Mouse (Mus musculus): ENCODE data around the gene Gm8251. TPM values are rescaled to one million over a fixed set of nuclear protein-coding genes. Genes with fewer than 3 reads are reported as not detected.
"Not testable (repeated sequence)": the region's sequence is repeated elsewhere in the genome, so short reads cannot be mapped to it uniquely, and the experiment has no call there.

The Gm8251 gene
- polyA plus RNA-seq, 1 experiment, result 0.02 TPM

DNA sequence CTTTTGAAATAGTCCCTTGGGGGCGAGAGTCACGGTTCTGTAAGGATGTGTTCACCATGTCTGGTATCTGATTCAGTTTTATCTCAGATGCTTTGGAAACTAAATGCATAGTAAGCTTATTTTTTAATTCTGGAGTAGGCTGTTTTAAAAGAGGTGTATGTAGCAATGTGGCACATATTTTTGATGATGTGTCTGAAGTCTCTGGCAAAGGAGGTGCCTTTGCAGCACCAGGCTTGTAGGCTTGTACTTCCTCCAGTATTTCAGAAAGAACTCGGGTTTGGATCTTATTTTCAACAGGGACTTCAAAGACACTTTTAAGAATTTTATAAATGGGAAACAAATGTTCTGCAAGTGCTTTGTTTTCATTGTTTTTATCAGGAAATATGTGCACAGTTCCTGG, 3.9 kb downstream of the Gm8251 start:
- H3ac ChIP-seq (ENCODE audit: control insufficient read depth, insufficient read length, low read depth), result no peak overlapping the region
- H3K4me3 ChIP-seq (ENCODE audit: insufficient read depth, poor library complexity, severe bottlenecking), result no peak overlapping the region
- no peaks in the 10 kb centered on the region for H3K79me2 ChIP-seq (ENCODE audit: control insufficient read depth, insufficient read depth)
- H3K79me3 ChIP-seq (ENCODE audit: low read depth), result no peaks in the 10 kb centered on the region
- no peaks in the 10 kb centered on the region for H3K27me3 ChIP-seq (ENCODE audit: control insufficient read depth, insufficient read depth, insufficient read length)
- TF ChIP-seq CTCF (IDR thresholded peaks at IDR 0.05; ENCODE audit: control insufficient read depth, insufficient read depth, insufficient read length) (no peak), FOSL1 (IDR thresholded peaks at IDR 0.05; ENCODE audit: insufficient read depth, low read length, poor library complexity, severe bottlenecking) (no peak), CEBPB (IDR thresholded peaks at IDR 0.05; ENCODE audit: low read depth) (no peak), MYOD1 (IDR thresholded peaks at IDR 0.05; ENCODE audit: control insufficient read depth, insufficient read length, low read depth) (no peak), MAX (IDR thresholded peaks at IDR 0.05) (no peak), MYOG (IDR thresholded peaks at IDR 0.05; ENCODE audit: control insufficient read depth, extremely low read depth, insufficient read length) (no peak)
- H3K36me3 ChIP-seq (ENCODE audit: control insufficient read depth, insufficient read depth), result no peaks in the 10 kb centered on the region

DNA sequence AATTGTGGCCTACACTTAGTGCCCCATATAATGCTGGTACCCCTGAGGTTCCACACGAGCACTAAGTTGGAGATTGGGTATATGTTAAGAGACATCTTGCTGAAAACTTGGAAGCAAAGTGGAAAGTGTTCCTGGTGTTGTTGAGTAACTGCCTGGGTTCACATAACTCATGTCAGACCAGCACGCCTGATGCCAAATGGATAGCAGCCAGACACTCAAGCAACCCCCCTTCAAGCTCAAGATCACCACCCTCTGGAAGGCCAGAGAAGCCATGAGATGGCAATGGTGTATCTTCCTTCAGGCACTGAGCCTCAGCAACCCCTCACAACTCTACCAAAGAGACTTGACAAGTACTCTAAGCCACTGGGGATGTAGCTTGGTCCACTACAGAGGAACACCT, 15.2 kb downstream of the Gm8251 start:
- Histone ChIP-seq H3K79me3 (ENCODE audit: low read depth) (no peaks in the 10 kb centered on the region), H3K4me3 (ENCODE audit: insufficient read depth, poor library complexity, severe bottlenecking) (no peak overlapping the region), H3ac (ENCODE audit: control insufficient read depth, insufficient read length, low read depth) (no peak overlapping the region), H3K36me3 (ENCODE audit: control insufficient read depth, insufficient read depth) (no peaks in the 10 kb centered on the region), H3K27me3 (ENCODE audit: control insufficient read depth, insufficient read depth, insufficient read length) (peaks cover 6% of the 10 kb centered on the region), H3K79me2 (ENCODE audit: control insufficient read depth, insufficient read depth) (no peaks in the 10 kb centered on the region)
- no peak for TF ChIP-seq MYOG (IDR thresholded peaks at IDR 0.05; ENCODE audit: control insufficient read depth, extremely low read depth, insufficient read length)
- TF ChIP-seq CEBPB (IDR thresholded peaks at IDR 0.05; ENCODE audit: low read depth), result no peak
- no peak for TF ChIP-seq USF1 (IDR thresholded peaks at IDR 0.05; ENCODE audit: low read depth)
- no peak for TF ChIP-seq CTCF (IDR thresholded peaks at IDR 0.05; ENCODE audit: control insufficient read depth, insufficient read depth, insufficient read length)
- TF ChIP-seq MYOD1 (IDR thresholded peaks at IDR 0.05; ENCODE audit: control insufficient read depth, insufficient read length, low read depth), result no peak
- TF ChIP-seq FOSL1 (IDR thresholded peaks at IDR 0.05; ENCODE audit: insufficient read depth, low read length, poor library complexity, severe bottlenecking), result no peak
- TF ChIP-seq MAX (IDR thresholded peaks at IDR 0.05), result no peak

DNA sequence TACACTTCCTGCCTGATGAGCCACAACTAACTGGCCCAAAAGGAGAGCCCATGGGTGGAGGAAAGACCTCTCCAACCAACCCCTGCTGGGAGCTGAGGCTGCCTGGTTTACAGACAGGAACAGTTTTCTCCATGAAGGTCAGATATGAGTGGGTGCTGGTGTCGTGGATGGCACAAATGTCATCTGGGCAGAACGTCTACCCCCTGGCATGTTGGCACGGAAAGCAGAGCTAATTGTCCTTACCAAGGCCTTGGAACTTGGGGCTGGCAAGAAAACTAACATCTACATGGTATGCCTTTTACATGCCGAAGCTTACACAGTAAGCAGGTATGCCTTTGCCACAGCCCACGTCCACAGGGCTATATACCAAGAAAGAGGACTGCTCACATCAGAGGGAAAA, 16.0 kb downstream of the Gm8251 start:
- not testable (repeated sequence) for H3K4me3 ChIP-seq (ENCODE audit: insufficient read depth, poor library complexity, severe bottlenecking); H3ac ChIP-seq (ENCODE audit: control insufficient read depth, insufficient read length, low read depth); H3K79me3 ChIP-seq (ENCODE audit: low read depth); H3K36me3 ChIP-seq (ENCODE audit: control insufficient read depth, insufficient read depth); H3K79me2 ChIP-seq (ENCODE audit: control insufficient read depth, insufficient read depth); H3K27me3 ChIP-seq (ENCODE audit: control insufficient read depth, insufficient read depth, insufficient read length)

DNA sequence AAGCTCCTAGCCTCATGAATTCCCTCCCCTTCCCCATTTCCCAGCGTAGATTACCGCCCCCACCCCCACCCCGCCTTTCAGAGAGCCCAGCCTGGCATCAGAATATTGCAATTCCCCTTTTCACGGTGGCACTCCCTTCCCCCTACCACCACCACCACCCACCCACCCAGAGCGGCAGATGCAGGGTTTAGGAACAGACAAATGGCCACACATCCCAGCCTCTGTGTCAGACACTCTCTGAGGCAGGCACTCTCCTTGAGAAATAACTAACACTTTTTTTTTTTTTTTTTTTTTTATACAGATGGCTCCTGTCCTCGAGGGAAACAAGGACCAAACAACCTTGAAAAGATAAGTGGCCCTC, 19.2 kb downstream of the Gm8251 start:
- no peak overlapping the region for H3ac ChIP-seq (ENCODE audit: control insufficient read depth, insufficient read length, low read depth)
- no peak overlapping the region for H3K4me3 ChIP-seq (ENCODE audit: insufficient read depth, poor library complexity, severe bottlenecking)
- H3K36me3 ChIP-seq (ENCODE audit: control insufficient read depth, insufficient read depth), result no peaks in the 10 kb centered on the region
- H3K79me3 ChIP-seq (ENCODE audit: low read depth), result no peaks in the 10 kb centered on the region
- no peaks in the 10 kb centered on the region for H3K79me2 ChIP-seq (ENCODE audit: control insufficient read depth, insufficient read depth)
- H3K27me3 ChIP-seq (ENCODE audit: control insufficient read depth, insufficient read depth, insufficient read length), result peaks cover 6% of the 10 kb centered on the region
- TF ChIP-seq MYOD1 (IDR thresholded peaks at IDR 0.05; ENCODE audit: control insufficient read depth, insufficient read length, low read depth) (no peak), MAX (IDR thresholded peaks at IDR 0.05) (no peak), USF1 (IDR thresholded peaks at IDR 0.05; ENCODE audit: low read depth) (no peak), CTCF (IDR thresholded peaks at IDR 0.05; ENCODE audit: control insufficient read depth, insufficient read depth, insufficient read length) (no peak), MYOG (IDR thresholded peaks at IDR 0.05; ENCODE audit: control insufficient read depth, extremely low read depth, insufficient read length) (no peak)

DNA sequence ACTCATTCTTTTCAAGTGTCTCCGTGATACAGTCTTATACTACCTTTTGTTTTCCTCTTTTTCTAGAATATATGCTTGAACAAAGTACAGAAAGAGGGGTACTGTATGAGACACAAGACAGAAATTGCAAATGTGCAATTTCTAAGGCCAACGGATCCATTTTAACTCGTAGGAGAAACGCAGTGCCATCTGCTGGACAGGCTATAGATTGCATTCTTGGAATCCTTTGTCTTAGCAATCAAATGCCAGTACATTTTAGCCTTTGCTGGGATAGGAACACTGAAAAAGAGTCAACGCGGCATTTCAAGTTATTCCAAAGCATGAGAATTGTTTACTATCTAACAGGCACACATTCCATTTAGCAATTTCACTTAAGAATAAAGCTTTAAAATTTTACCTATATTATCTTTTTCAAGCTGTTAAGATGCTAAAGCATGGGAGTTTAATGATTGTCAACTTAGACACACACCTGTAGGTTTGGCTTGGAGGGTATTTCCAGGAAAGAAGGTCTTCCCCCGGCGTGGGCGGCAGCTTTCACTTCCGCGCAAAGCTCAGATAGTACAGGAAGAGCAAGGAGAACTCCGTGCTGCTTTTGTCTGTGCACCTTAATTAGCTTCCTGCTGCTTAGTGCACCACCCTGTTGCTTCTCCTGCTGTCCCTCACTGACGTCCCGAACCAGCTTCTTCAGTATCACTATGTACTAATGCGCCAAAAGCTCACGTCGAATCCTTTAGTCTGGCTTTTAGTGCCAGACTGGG, 19.8 kb downstream of the Gm8251 start:
- H3K27me3 ChIP-seq (ENCODE audit: control insufficient read depth, insufficient read depth, insufficient read length), result peaks cover 6% of the 10 kb centered on the region
- H3K79me3 ChIP-seq (ENCODE audit: low read depth), result no peaks in the 10 kb centered on the region
- no peak overlapping the region for H3ac ChIP-seq (ENCODE audit: control insufficient read depth, insufficient read length, low read depth)
- H3K36me3 ChIP-seq (ENCODE audit: control insufficient read depth, insufficient read depth), result no peaks in the 10 kb centered on the region
- peak; percentile 43 for TF ChIP-seq CTCF (IDR thresholded peaks at IDR 0.05; ENCODE audit: control insufficient read depth, insufficient read depth, insufficient read length)
- TF ChIP-seq MAX (IDR thresholded peaks at IDR 0.05), result no peak
- no peak overlapping the region for H3K4me3 ChIP-seq (ENCODE audit: insufficient read depth, poor library complexity, severe bottlenecking)
- no peaks in the 10 kb centered on the region for H3K79me2 ChIP-seq (ENCODE audit: control insufficient read depth, insufficient read depth)

DNA sequence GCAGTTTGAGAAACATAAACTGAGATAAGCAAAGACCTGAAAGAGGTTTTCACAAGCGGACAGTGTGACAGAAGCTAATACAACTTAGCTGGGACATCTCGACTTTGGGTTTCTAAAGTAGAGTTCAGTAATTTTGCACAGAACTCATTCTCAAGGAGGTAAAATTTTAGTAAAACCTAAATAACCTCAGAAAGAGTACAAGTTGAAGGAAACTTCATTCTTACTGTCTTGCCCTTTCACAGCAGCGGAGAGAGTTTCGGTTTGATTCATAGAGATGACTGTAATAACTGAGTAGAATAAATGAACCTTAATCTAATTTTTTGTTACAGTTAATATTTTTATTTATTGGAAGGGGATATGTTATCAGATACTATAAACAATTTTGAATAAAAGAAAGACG, 28.8 kb downstream of the Gm8251 start:
- peaks cover 14% of the 10 kb centered on the region for H3K27me3 ChIP-seq (ENCODE audit: control insufficient read depth, insufficient read depth, insufficient read length)
- H3K79me2 ChIP-seq (ENCODE audit: control insufficient read depth, insufficient read depth), result no peaks in the 10 kb centered on the region
- H3K4me3 ChIP-seq (ENCODE audit: insufficient read depth, poor library complexity, severe bottlenecking), result no peak overlapping the region
- TF ChIP-seq MYOD1 (IDR thresholded peaks at IDR 0.05; ENCODE audit: control insufficient read depth, insufficient read length, low read depth), result no peak
- H3K36me3 ChIP-seq (ENCODE audit: control insufficient read depth, insufficient read depth), result no peaks in the 10 kb centered on the region
- H3ac ChIP-seq (ENCODE audit: control insufficient read depth, insufficient read length, low read depth), result no peak overlapping the region
- no peaks in the 10 kb centered on the region for H3K79me3 ChIP-seq (ENCODE audit: low read depth)
